Mouse (Mus musculus) limb, embryonic 12.5 days (tissue): ENCODE measurements around the gene Ly6g5c. TPM values are rescaled to one million over a fixed set of nuclear protein-coding genes. Genes with fewer than 3 reads are reported as not detected.
A peak's percentile ranks its signal among the peaks of the same experiment; 100 is the strongest.

Experiments used
- ATAC-seq: fragments of 200-750 bp; cut with Nextera tagmentation; 2 replicates; pipeline ENCODE4 v1.8.0; 2017; ENCODE audit warnings: low read depth, moderate TSS enrichment; ENCODE audit not compliant: insufficient number of reproducible peaks, insufficient read depth, low FRiP score, low TSS enrichment
- H3K27ac ChIP-seq: fragments of 300-500 bp; sonication (generic); 2 replicates; pipeline ENCODE4 v1.5.1; 2016; ENCODE audit warnings: mild to moderate bottlenecking, moderate library complexity
- H3K27me3 ChIP-seq: fragments of 300-500 bp; sonication (generic); 2 replicates; pipeline ENCODE4 v1.6.1; 2016; ENCODE audit warnings: mild to moderate bottlenecking, moderate library complexity
- H3K36me3 ChIP-seq: fragments of 300-500 bp; sonication (generic); 2 replicates; pipeline ENCODE4 v1.6.1; 2016; ENCODE audit warnings: mild to moderate bottlenecking, moderate library complexity
- H3K4me1 ChIP-seq: fragments of 300-500 bp; sonication (generic); replicated peaks from 2 replicates; pipeline ENCODE4 v1.6.1; 2016
- H3K4me2 ChIP-seq: fragments of 300-500 bp; sonication (generic); 2 replicates; pipeline ENCODE4 v1.6.1; 2016; ENCODE audit warnings: mild to moderate bottlenecking, moderate library complexity
- H3K4me3 ChIP-seq: fragments of 300-500 bp; sonication (generic); replicated peaks from 2 replicates; pipeline ENCODE4 v1.5.1; 2016; ENCODE audit warnings: mild to moderate bottlenecking
- H3K9ac ChIP-seq: fragments of 300-500 bp; sonication (generic); replicated peaks from 2 replicates; pipeline ENCODE4 v1.6.1; 2016; ENCODE audit warnings: mild to moderate bottlenecking, moderate library complexity
- H3K9me3 ChIP-seq: fragments of 300-500 bp; sonication (generic); 2 replicates; pipeline ENCODE4 v1.6.1; 2016; ENCODE audit warnings: mild to moderate bottlenecking, moderate library complexity
- WGBS: fragments of 180-500 bp; shearing (Covaris S2); methylation state at CpG from one replicate; pipeline ENCODE4 v1.1.7; 2016; 5-methylcytosine and 5-hydroxymethylcytosine counted together
- polyA plus RNA-seq: library from polyadenylated mRNA; unstranded; fragments of >200 nt; fragmentation: Nextera tagmentation; extraction: Ambion mirVana; gene quantifications from 2 replicates; pipeline ENCODE4 v1.2.1, GENCODE M21; 2016

Gene Ly6g5c
- polyA plus RNA-seq, 1 experiment from 2014 or later: not detected

- no peak overlapping the region for H3K9ac ChIP-seq
- H3K4me2 ChIP-seq: no peak overlapping the region
- H3K9me3 ChIP-seq: no peaks in the 10 kb centered on the region
- peaks cover 60% of the 10 kb centered on the region for H3K27me3 ChIP-seq
- WGBS: 84% methylated on average over 17 of the region's 17 CpGs
- H3K4me1 ChIP-seq: peaks cover 15% of the 10 kb centered on the region
- peaks cover 4% of the 10 kb centered on the region; the same call in 1 of the 2 replicates for H3K36me3 ChIP-seq
- no peak for ATAC-seq
- no peak overlapping the region for H3K4me3 ChIP-seq
- H3K27ac ChIP-seq: no peak overlapping the region
These were observed 39.7 kb upstream of the Ly6g5c start for GRCm38 (mm10) chr17:35068213-35068914.

GRCm38 (mm10) chr17:35070556-35071229 is 37.4 kb upstream of the Ly6g5c start:
- 58% methylated on average over 6 of the region's 6 CpGs for WGBS
- Histone ChIP-seq H3K27ac (no peak overlapping the region), H3K4me1 (peaks cover 9% of the 10 kb centered on the region)

GRCm38 (mm10) chr17:35071454-35071853 is 36.6 kb upstream of the Ly6g5c start:
- Histone ChIP-seq H3K27ac (no peak overlapping the region), H3K27me3 (peaks cover 30% of the 10 kb centered on the region), H3K4me1 (peaks cover 10% of the 10 kb centered on the region), H3K9ac (no peak overlapping the region), H3K4me3 (no peak overlapping the region), H3K36me3 (no peaks in the 10 kb centered on the region), H3K4me2 (no peak overlapping the region), H3K9me3 (no peaks in the 10 kb centered on the region)
- 76% methylated on average over 9 of the region's 9 CpGs for WGBS
- no peak for ATAC-seq

More at GRCm38 (mm10) chr17:35070556-35071229, 37.4 kb upstream of the Ly6g5c start:
- Histone ChIP-seq H3K4me3 (no peak overlapping the region), H3K27me3 (peaks cover 37% of the 10 kb centered on the region), H3K9ac (no peak overlapping the region), H3K4me2 (no peak overlapping the region), H3K9me3 (no peaks in the 10 kb centered on the region), H3K36me3 (no peaks in the 10 kb centered on the region)
- ATAC-seq: no peak

GRCm38 (mm10) chr17:35074097-35074496 is 34.0 kb upstream of the Ly6g5c start:
- H3K9ac ChIP-seq: 0 out of 2 replicates have a peak overlapping the region, but pooled peaks have one; percentile 23
- no peak for ATAC-seq

GRCm38 (mm10) chr17:35076507-35077176 is 31.4 kb upstream of the Ly6g5c start, which contains the start of gene Ly6g6e:
Gene Ly6g6e, plus strand, starts transcription at chr17:35076902.
- H3K27ac ChIP-seq: 0 out of 2 replicates have a peak within 1 kb of the TSS, but pooled peaks have one; percentile 4
- peak within 1 kb of the TSS; percentile 27; the same call in 1 of the 2 replicates for H3K9ac ChIP-seq
- H3K4me2 ChIP-seq: peak within 1 kb of the TSS; percentile 40
- 20% methylated on average over 10 of the region's 10 CpGs for WGBS
- H3K4me1 ChIP-seq: peaks cover 28% of the 10 kb centered on the region
- H3K27me3 ChIP-seq: peaks cover 22% of the 10 kb centered on the region
- peak within 1 kb of the TSS; percentile 9 for H3K4me3 ChIP-seq
- H3K36me3 ChIP-seq: no peaks in the 10 kb centered on the region
- no peaks in the 10 kb centered on the region for H3K9me3 ChIP-seq
- no peak for ATAC-seq

More at GRCm38 (mm10) chr17:35074097-35074496, 34.0 kb upstream of the Ly6g5c start:
- no peak overlapping the region for H3K4me3 ChIP-seq
- H3K4me2 ChIP-seq: 0 out of 2 replicates have a peak overlapping the region, but pooled peaks have one; percentile 10
- no peaks in the 10 kb centered on the region for H3K9me3 ChIP-seq
- peaks cover 20% of the 10 kb centered on the region for H3K27me3 ChIP-seq
- WGBS: 36% methylated on average over 17 of the region's 17 CpGs
- H3K27ac ChIP-seq: no peak overlapping the region
- no peaks in the 10 kb centered on the region for H3K36me3 ChIP-seq
- H3K4me1 ChIP-seq: peaks cover 28% of the 10 kb centered on the region

- peak overlapping the region; percentile 9; the same call in 1 of the 2 replicates for H3K4me3 ChIP-seq
These were observed 30.8 kb upstream of the Ly6g5c start for GRCm38 (mm10) chr17:35077285-35077684.

GRCm38 (mm10) chr17:35077786-35078233 is 30.3 kb upstream of the Ly6g5c start, which contains the start of gene Ly6g6d:
Gene Ly6g6d, minus strand, starts transcription at chr17:35078065.
- peak within 1 kb of the TSS; percentile 9 for H3K4me3 ChIP-seq
- no peaks in the 10 kb centered on the region for H3K36me3 ChIP-seq
- H3K27me3 ChIP-seq: peaks cover 22% of the 10 kb centered on the region
- 0 out of 2 replicates have a peak within 1 kb of the TSS, but pooled peaks have one; percentile 4 for H3K27ac ChIP-seq
- H3K4me1 ChIP-seq: peaks cover 28% of the 10 kb centered on the region
- H3K4me2 ChIP-seq: peak within 1 kb of the TSS; percentile 40
- ATAC-seq: 0 out of 2 replicates have a peak, but pooled peaks have one; percentile 29
- H3K9me3 ChIP-seq: no peaks in the 10 kb centered on the region
- H3K9ac ChIP-seq: peak within 1 kb of the TSS; percentile 27; the same call in 1 of the 2 replicates
- 9% methylated on average over 14 of the region's 14 CpGs for WGBS

More at GRCm38 (mm10) chr17:35077285-35077684, 30.8 kb upstream of the Ly6g5c start:
- Histone ChIP-seq H3K27me3 (peaks cover 22% of the 10 kb centered on the region), H3K9me3 (no peaks in the 10 kb centered on the region), H3K4me1 (peaks cover 28% of the 10 kb centered on the region), H3K9ac (peak overlapping the region; percentile 27; the same call in 1 of the 2 replicates), H3K36me3 (no peaks in the 10 kb centered on the region), H3K27ac (0 out of 2 replicates have a peak overlapping the region, but pooled peaks have one; percentile 4), H3K4me2 (peak overlapping the region; percentile 40)
- WGBS: 37% methylated on average over 2 of the region's 2 CpGs
- ATAC-seq: no peak

GRCm38 (mm10) chr17:35079778-35080177 is 28.3 kb upstream of the Ly6g5c start:
- Histone ChIP-seq H3K9ac (no peak overlapping the region), H3K9me3 (no peaks in the 10 kb centered on the region), H3K4me3 (no peak overlapping the region), H3K27ac (no peak overlapping the region), H3K4me2 (no peak overlapping the region), H3K27me3 (peaks cover 22% of the 10 kb centered on the region), H3K4me1 (peaks cover 21% of the 10 kb centered on the region), H3K36me3 (no peaks in the 10 kb centered on the region)
- no peak for ATAC-seq
- WGBS: 72% methylated on average over 9 of the region's 9 CpGs

GRCm38 (mm10) chr17:35080248-35080647 is 27.8 kb upstream of the Ly6g5c start:
- Histone ChIP-seq H3K36me3 (no peaks in the 10 kb centered on the region), H3K4me2 (no peak overlapping the region), H3K27me3 (peaks cover 22% of the 10 kb centered on the region), H3K9me3 (no peaks in the 10 kb centered on the region), H3K4me3 (no peak overlapping the region), H3K4me1 (peaks cover 21% of the 10 kb centered on the region), H3K9ac (no peak overlapping the region; the same call in 1 of the 2 replicates), H3K27ac (no peak overlapping the region)
- no peak for ATAC-seq
- whole genome bisulfite sequencing: 38% methylated on average over 6 of the region's 6 CpGs

- 85% methylated on average over 4 of the region's 4 CpGs for WGBS
- no peaks in the 10 kb centered on the region for H3K9me3 ChIP-seq
- no peak for ATAC-seq
- H3K4me1 ChIP-seq: peaks cover 21% of the 10 kb centered on the region
- no peaks in the 10 kb centered on the region for H3K36me3 ChIP-seq
- H3K27me3 ChIP-seq: peaks cover 22% of the 10 kb centered on the region
- no peak overlapping the region for H3K4me2 ChIP-seq
- no peak overlapping the region for H3K27ac ChIP-seq
- H3K4me3 ChIP-seq: no peak overlapping the region
- H3K9ac ChIP-seq: no peak overlapping the region
These were observed 27.4 kb upstream of the Ly6g5c start for GRCm38 (mm10) chr17:35080710-35081109.
